Mouse (Mus musculus): ENCODE results near the gene Rit1. TPM values are rescaled to one million over a fixed set of nuclear protein-coding genes. Genes with fewer than 3 reads are reported as not detected.
"Not testable (repeated sequence)": the region's sequence is repeated elsewhere in the genome, so short reads cannot be mapped to it uniquely, and the experiment has no call there.

Gene Rit1
- polyA plus RNA-seq, 1 experiment, result 71.7 TPM

DNA sequence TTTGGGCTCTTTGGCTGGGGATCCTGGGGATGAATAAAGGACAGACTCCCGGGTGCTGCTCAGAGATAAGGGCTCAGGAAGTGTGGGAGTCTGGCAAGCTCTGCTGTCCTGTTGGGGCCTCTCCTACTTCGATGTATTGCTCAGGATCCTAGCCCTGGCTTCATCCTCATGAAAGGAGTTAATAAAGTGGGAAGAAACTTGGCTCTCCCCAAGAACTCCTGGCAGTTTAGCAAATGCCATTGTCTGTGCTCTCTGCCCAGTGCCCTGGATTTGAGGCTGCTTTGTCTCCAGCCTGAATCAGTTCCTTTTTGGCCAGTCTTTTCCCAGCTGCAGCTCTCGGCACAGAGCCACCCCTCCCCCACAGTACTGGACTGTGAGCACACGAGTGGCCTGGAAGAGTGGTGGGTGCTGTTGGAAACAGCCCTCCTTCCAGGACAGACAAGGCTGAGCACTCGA, 41.4 kb downstream of the Rit1 start:
- WGBS, result 24% methylated on average over 5 of the region's 5 CpGs
- no peak overlapping the region for H3K4me3 ChIP-seq (replicated peaks; ENCODE audit: extremely low read depth, low read depth, low read length)

DNA sequence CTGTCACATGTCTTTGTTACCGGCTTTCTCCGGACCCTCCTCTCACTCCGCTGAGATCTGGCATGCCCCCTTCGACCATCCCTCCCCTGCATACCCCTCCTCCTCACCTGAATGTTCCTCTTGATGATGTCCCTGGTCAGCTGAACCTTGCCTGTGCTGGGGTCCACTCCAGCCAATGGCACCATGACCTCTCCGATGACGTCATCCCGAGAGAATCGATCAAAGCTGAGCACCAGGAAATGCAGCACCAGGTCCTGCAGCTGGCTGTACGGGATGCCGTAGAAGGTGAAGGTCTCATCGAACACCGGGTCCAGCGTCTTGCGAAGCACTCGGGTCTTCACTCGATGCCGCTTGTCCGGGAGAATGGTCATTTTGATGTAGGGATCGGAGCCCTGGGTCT, 45.0 kb downstream of the Rit1 start:
- WGBS, result 91% methylated on average over 19 of the region's 19 CpGs

More for the DNA sequence above, 41.4 kb downstream of the Rit1 start:
- H3K4me1 ChIP-seq (ENCODE audit: control insufficient read depth, insufficient read depth, low read length), result no peaks in the 10 kb centered on the region; the same call in 1 of the 2 replicates
- TF ChIP-seq CTCF (IDR thresholded peaks at IDR 0.05; ENCODE audit: insufficient read depth, low read length), result no peak
- no peak for TF ChIP-seq POLR2A (IDR thresholded peaks at IDR 0.05; ENCODE audit: borderline replicate concordance, extremely low read depth, low read depth, low read length)
- peak; percentile 38 for DNase-seq

DNA sequence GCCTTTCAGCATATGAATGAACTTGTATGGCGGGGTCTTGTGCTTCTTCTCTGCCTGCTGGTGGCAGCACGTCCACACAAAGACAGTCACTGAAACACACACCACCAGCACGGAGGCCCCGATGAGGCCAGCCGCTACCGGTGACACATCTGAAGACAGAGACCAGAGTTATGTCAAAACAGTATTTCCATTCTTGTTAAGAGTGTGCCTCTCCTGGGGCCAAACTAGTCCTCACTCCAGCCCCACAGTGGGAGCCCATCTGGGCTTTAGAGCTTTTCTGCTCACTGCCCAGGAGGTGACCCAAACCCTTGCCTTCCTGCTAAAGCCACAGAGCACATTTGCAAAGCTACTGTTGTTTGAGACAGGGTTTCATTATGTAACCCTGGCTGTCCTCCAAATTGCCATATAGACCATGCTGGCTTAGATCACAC, 45.8 kb downstream of the Rit1 start:
- DNase-seq, result no peak
- 60% methylated on average over 6 of the region's 6 CpGs for WGBS
- H3K4me1 ChIP-seq (ENCODE audit: control insufficient read depth, insufficient read depth, low read length), result no peaks in the 10 kb centered on the region; the same call in 1 of the 2 replicates
- TF ChIP-seq CTCF (IDR thresholded peaks at IDR 0.05; ENCODE audit: insufficient read depth, low read length) (no peak), POLR2A (IDR thresholded peaks at IDR 0.05; ENCODE audit: borderline replicate concordance, extremely low read depth, low read depth, low read length) (no peak)
- no peak overlapping the region for H3K4me3 ChIP-seq (replicated peaks; ENCODE audit: extremely low read depth, low read depth, low read length)

More for the DNA sequence above, 45.0 kb downstream of the Rit1 start:
- Histone ChIP-seq H3K4me1 (ENCODE audit: control insufficient read depth, insufficient read depth, low read length) (no peaks in the 10 kb centered on the region; the same call in 1 of the 2 replicates), H3K4me3 (replicated peaks; ENCODE audit: extremely low read depth, low read depth, low read length) (no peak overlapping the region)
- DNase-seq, result no peak
- TF ChIP-seq POLR2A (IDR thresholded peaks at IDR 0.05; ENCODE audit: borderline replicate concordance, extremely low read depth, low read depth, low read length), result no peak
- TF ChIP-seq CTCF (IDR thresholded peaks at IDR 0.05; ENCODE audit: insufficient read depth, low read length), result no peak

GRCm38 (mm10) chr3:88771189-88771940, 54.7 kb downstream of the Rit1 start:
- H3K4me1 ChIP-seq (ENCODE audit: control insufficient read depth, insufficient read depth, low read length); H3K4me3 ChIP-seq (replicated peaks; ENCODE audit: extremely low read depth, low read depth, low read length): not testable (repeated sequence)
- WGBS, result under 1% methylated on average over 23 of the region's 28 CpGs
- peak; percentile 41 for DNase-seq

DNA sequence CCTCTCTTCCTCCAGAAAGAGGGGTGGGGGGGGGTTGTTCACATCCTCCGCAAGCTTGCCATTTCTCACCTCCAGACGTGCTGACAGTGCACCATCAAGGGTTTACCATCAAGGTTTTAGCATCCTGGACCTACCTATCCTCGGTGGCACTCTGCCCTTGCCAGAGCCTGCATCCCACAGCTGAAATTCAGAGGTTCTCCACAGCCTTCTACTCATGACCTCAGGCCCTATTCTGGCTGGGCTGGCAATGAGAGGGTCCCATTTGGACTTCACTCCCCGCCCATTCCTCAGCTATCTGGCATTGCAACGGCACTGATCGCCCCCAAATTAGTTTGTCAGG, 55.3 kb downstream of the Rit1 start:
- not testable (repeated sequence) for H3K4me1 ChIP-seq (ENCODE audit: control insufficient read depth, insufficient read depth, low read length); DNase-seq; H3K4me3 ChIP-seq (replicated peaks; ENCODE audit: extremely low read depth, low read depth, low read length)
- WGBS, result 9% methylated on average over 3 of the region's 6 CpGs

DNA sequence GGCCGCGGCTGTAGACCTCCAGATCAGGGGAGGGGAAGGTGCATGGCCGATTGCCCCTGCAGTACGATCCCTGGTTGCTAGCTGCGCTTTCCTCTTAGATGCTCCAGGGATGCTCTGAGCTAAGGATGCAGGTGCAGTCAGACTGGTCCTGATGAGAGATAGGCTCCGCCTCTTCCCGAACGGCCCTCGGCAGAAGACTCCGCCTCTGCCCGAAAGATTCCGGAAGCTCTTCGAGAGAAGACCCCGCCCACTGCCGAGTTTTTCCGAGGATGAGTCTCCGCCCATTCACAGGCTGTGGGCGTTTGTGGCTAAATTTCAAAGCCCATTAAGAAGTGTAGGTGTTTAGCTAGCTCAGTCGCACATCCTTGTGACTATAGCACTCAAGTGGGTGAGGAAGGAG, 55.8 kb downstream of the Rit1 start:
- not testable (repeated sequence) for H3K4me3 ChIP-seq (replicated peaks; ENCODE audit: extremely low read depth, low read depth, low read length); H3K4me1 ChIP-seq (ENCODE audit: control insufficient read depth, insufficient read depth, low read length)
- peak; percentile 84 for DNase-seq
- 1% methylated on average over 19 of the region's 19 CpGs for WGBS

DNA sequence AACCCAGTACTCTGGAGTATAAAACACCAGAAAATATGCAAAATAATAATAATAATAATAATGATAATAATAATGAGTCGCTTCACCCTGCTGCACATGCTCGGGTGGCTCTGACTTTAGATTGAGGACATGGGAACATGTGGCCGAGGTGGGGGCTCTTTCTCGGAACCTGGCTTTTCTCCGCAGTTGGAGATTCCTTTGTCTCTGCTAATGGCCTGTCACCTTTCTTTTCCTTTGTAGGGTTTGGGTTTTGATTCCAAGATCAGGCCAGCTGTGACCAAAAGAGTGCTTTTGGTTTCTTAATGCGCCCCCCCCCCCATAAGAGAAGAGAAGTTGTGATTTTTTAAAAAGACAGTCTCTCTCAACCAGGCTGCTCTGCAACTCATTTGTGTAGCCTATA, 56.5 kb downstream of the Rit1 start:
- whole genome bisulfite sequencing, result 91% methylated on average over 6 of the region's 6 CpGs
- not testable (repeated sequence) for DNase-seq; H3K4me1 ChIP-seq (ENCODE audit: control insufficient read depth, insufficient read depth, low read length); H3K4me3 ChIP-seq (replicated peaks; ENCODE audit: extremely low read depth, low read depth, low read length)

DNA sequence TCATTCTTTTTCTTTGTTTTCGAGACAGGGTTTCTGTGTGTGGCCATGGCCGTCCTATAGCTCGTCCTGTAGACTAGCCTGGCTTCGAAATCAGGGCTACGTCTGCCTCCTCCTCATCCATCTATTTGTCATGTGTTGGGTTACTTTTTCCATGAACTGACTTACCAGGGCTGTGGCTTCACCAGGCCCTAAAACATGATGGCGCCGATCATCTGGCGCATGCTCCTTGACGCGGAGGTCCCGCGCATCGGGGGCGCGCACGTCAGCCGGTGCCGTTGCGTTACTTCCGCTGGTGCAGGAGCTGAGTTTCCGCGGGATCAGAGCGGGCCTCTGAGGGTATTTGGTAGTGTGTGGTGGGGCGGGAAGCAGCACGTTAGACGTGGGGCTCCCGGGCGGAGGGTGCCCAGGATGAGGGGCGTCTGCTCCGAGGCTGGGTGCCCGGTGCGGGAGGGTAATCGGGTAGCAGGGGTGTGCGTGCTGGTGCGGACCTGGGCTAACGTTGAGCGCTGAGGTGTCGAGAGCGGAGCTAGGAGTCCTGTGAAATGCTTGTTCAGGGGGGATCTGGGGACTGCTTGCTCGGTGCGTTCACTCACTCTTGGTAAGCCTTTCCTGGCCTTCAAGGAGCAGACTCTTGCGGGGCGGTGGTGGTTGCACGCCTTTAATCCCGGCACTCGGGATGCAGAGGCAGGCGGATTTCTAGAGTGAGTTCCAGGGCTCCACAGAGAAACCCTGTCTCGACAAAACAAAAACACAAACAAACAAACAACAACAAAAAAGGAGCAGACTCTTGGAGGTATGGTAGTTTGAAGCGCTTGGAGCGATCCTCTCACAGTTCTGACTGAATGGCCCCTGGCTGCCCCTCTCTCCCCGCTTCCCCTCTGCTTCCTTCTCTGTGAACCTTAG, 58.6 kb downstream of the Rit1 start, which contains the start of gene Syt11:
Syt11 (minus strand) TSS at position 226 of the 903 bp plus-strand sequence.
- peak within 1 kb of the TSS; percentile 79 for H3K4me3 ChIP-seq (replicated peaks; ENCODE audit: extremely low read depth, low read depth, low read length)
- 4% methylated on average over 38 of the region's 51 CpGs for WGBS
- H3K4me1 ChIP-seq (ENCODE audit: control insufficient read depth, insufficient read depth, low read length), result not testable (repeated sequence)
- peak; percentile 46 for DNase-seq

Other genes starting within 250 kb of the Rit1 start
- gene Lmna, start 206.9 kb upstream of the Rit1 start, polyA plus RNA-seq (2012; rRNA removed), result 257 and 302 TPM in 2 replicates
- gene Mex3a, start 184.4 kb upstream of the Rit1 start, polyA plus RNA-seq (2012; rRNA removed), result 0.53 and 0.84 TPM in 2 replicates
- 53.0 and 105 TPM in 2 replicates for gene Rab25, start 168.5 kb upstream of the Rit1 start, polyA plus RNA-seq (2012; rRNA removed)
- gene Lamtor2, start 163.8 kb upstream of the Rit1 start, polyA plus RNA-seq (2012; rRNA removed), result 116 and 135 TPM in 2 replicates
- 47.0 and 52.6 TPM in 2 replicates for gene Ubqln4, start 163.1 kb upstream of the Rit1 start, polyA plus RNA-seq (2012; rRNA removed)
- 139 and 188 TPM in 2 replicates for gene Ssr2, start 141.0 kb upstream of the Rit1 start, polyA plus RNA-seq (2012; rRNA removed)
- 186 and 233 TPM in 2 replicates for gene Arhgef2, start 110.9 kb upstream of the Rit1 start, polyA plus RNA-seq (2012; rRNA removed)
- 0.41 and 0.76 TPM in 2 replicates for gene Rxfp4, start 63.7 kb upstream of the Rit1 start, polyA plus RNA-seq (2012; rRNA removed)
- gene Khdc4, start 31.0 kb upstream of the Rit1 start, polyA plus RNA-seq (2012; rRNA removed), result 46.7 and 51.4 TPM in 2 replicates
- 5.4 and 8.4 TPM in 2 replicates for gene Syt11, start 58.3 kb downstream of the Rit1 start, polyA plus RNA-seq (2012; rRNA removed)
- 12.4 and 16.6 TPM in 2 replicates for gene Gon4l, start 118.4 kb downstream of the Rit1 start, polyA plus RNA-seq (2012; rRNA removed)
- gene Msto1, start 197.2 kb downstream of the Rit1 start, polyA plus RNA-seq (2012; rRNA removed), result 24.7 and 33.7 TPM in 2 replicates
- gene Ash1l, start 233.8 kb downstream of the Rit1 start, polyA plus RNA-seq (2012; rRNA removed), result 7.4 and 11.7 TPM in 2 replicates
- 23.5 and 28.9 TPM in 2 replicates for gene Dap3, start 234.3 kb downstream of the Rit1 start, polyA plus RNA-seq (2012; rRNA removed)

Measured in lung, adult 2 months (tissue).